Mouse (Mus musculus) B cell, adult 67 days (primary cell): ENCODE results near the gene Nrcam. TPM values are rescaled to one million over a fixed set of nuclear protein-coding genes. Genes with fewer than 3 reads are reported as not detected.

ENCODE experiments used
- total RNA-seq, 2 experiments: library from RNA; stranded (reverse); gene quantifications; 4 replicates each; pipeline ENCODE4 v1.2.4; 2023

Gene Nrcam
- total RNA-seq, result not detected

DNA sequence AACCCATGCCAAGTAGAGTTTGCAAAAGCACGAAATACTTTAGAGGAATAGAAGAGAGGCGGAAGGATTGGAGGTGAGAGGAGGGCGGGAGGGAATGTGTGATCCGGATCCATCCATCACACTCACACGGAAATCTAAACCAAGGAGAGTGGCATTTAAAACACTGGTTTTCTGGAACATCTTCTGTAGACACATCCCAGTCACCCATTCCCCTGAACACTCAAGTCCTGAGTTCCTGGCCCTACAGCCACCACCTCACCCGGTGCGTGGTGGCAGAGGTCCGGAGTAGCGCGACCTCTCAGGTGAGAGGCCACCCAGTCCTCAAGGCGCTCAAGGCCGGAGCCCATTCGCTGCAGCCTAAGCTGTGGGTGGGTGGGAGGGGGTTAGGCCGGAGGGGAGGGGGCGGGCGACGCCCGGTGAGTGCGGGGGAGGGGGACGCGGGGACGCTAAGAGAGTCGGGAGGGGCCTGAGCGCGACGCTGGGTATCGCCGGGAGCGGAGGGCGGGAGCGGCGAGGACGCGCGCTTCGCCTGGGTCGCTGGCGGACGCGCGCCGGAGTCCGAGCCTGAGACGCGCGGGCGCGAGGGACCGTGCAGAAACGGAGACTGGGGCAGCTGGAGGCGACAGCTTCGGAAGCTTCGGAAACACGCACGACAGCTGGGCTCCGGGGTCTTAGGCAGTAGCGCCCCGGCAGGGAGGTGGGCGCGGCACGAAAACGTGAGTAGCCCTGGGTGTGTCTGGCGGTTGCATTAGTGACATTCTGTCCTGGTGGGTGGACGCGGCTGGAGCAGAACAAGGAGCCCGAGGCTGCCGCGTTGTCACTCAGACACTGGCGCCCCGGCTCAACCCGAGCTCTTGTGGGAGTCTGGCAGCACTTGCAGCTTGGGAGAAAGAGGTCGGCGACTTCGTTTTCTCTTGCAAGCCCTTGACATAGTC lies at the start of gene Nrcam:
Gene Nrcam, plus strand, starts transcription at position 505 of the 935 bp plus-strand sequence.

Other genes with a start within 250 kb of the Nrcam start
- gene Dnajb9, start 118.6 kb upstream of the Nrcam start, total RNA-seq, result 100 to 1,000 TPM; 181 to 229 TPM
- 10 to 100 TPM; 47.6 to 56.5 TPM for gene Pnpla8, start 107.5 kb upstream of the Nrcam start, total RNA-seq